Mouse (Mus musculus) CH12.LX (cell line): ENCODE data around the gene Asic2. TPM values are rescaled to one million over a fixed set of nuclear protein-coding genes. Genes with fewer than 3 reads are reported as not detected.

ENCODE experiments used
- DNase-seq: peaks from one replicate; pipeline ENCODE4 v3.0.0-alpha.2; 2013; ENCODE audit errors: extremely low read depth
- H3K27ac ChIP-seq: 2 replicates; pipeline ENCODE4 v1.5.1; 2012; ENCODE audit warnings: low read depth, mild to moderate bottlenecking, control low read depth, moderate library complexity; ENCODE audit not compliant: insufficient read depth
- H3K27me3 ChIP-seq: replicated peaks from 2 replicates; pipeline ENCODE3; 2012; ENCODE audit warnings: inconsistent platforms
- H3K36me3 ChIP-seq, 2 experiments: replicated peaks in 1 of 2; 2 replicates each; pipeline versions ENCODE3 to v1.6.1; 2012; ENCODE audit warnings: inconsistent platforms in 1 of 2, low read length in 1 of 2, mild to moderate bottlenecking in 1 of 2, mixed read lengths in 1 of 2, moderate library complexity in 1 of 2; ENCODE audit not compliant: control insufficient read depth in 1 of 2, insufficient read depth in 1 of 2
- H3K4me1 ChIP-seq, 2 experiments: 2 replicates each; pipeline ENCODE4 v1.6.1; 2012; ENCODE audit warnings: inconsistent platforms in 1 of 2, moderate library complexity in 1 of 2; ENCODE audit not compliant: insufficient read depth in 2 of 2, control insufficient read depth in 1 of 2
- H3K4me2 ChIP-seq: 2 replicates; pipeline ENCODE4 v1.6.1; 2012; ENCODE audit warnings: low read depth, mild to moderate bottlenecking, control low read depth; ENCODE audit not compliant: poor library complexity, insufficient read depth, severe bottlenecking
- H3K4me3 ChIP-seq, 3 experiments: fragments of 150-350 bp in 1 of 3; sonication (generic) in 1 of 3; replicated peaks in 1 of 3; 2 replicates each; pipeline versions ENCODE3 to v1.5.1; 2011 to 2012; ENCODE audit warnings: low read depth in 2 of 3, low read length in 2 of 3, mild to moderate bottlenecking in 2 of 3, moderate library complexity in 2 of 3, control low read depth in 1 of 3, improper control_type of control experiment in 1 of 3, inconsistent platforms in 1 of 3, mixed read lengths in 1 of 3; ENCODE audit not compliant: poor library complexity in 1 of 3
- H3K79me2 ChIP-seq: replicated peaks from 2 replicates; pipeline ENCODE4 v1.6.1; 2012; ENCODE audit warnings: mild to moderate bottlenecking, moderate library complexity; ENCODE audit not compliant: control insufficient read depth, poor library complexity, insufficient read depth, severe bottlenecking; ENCODE audit errors: extremely low read depth
- H3K9ac ChIP-seq: 2 replicates; pipeline ENCODE4 v1.6.1; 2012; ENCODE audit warnings: low read depth, mild to moderate bottlenecking, control low read depth, moderate library complexity; ENCODE audit not compliant: insufficient read depth
- H3K9me3 ChIP-seq: replicated peaks from 2 replicates; pipeline ENCODE3; 2012; ENCODE audit warnings: low read length, inconsistent platforms, mixed read lengths
- BHLHE40 ChIP-seq: IDR thresholded peaks from 2 replicates; pipeline ENCODE4 v1.6.1; 2011; ENCODE audit warnings: mild to moderate bottlenecking, low read depth, low read length, improper control_type of control experiment
- CHD1 ChIP-seq: IDR thresholded peaks from 2 replicates; pipeline ENCODE4 v1.6.1; 2012; ENCODE audit warnings: low read depth, low read length, improper control_type of control experiment, inconsistent platforms
- CHD2 ChIP-seq: IDR thresholded peaks from 2 replicates; pipeline ENCODE4 v1.6.1; 2011; ENCODE audit warnings: low read length, improper control_type of control experiment
- CTCF ChIP-seq, 2 experiments: IDR thresholded peaks in 1 of 2; conservative IDR thresholded peaks in 1 of 2; 2 replicates each; pipeline ENCODE4 v1.5.1; 2011 to 2012; ENCODE audit warnings: low read depth in 2 of 2, low read length in 2 of 2, improper control_type of control experiment in 1 of 2, inconsistent platforms in 1 of 2, mild to moderate bottlenecking in 1 of 2, moderate library complexity in 1 of 2
- ELF1 ChIP-seq: IDR thresholded peaks from 2 replicates; pipeline ENCODE4 v1.6.1; 2014; ENCODE audit warnings: low read depth, mild to moderate bottlenecking, inconsistent platforms, low read length, improper control_type of control experiment
- ETS1 ChIP-seq: conservative IDR thresholded peaks from 2 replicates; pipeline ENCODE4 v1.6.1; 2012; ENCODE audit warnings: low read depth, mild to moderate bottlenecking, inconsistent platforms, low read length, improper control_type of control experiment, moderate library complexity
- HCFC1 ChIP-seq: IDR thresholded peaks from 2 replicates; pipeline ENCODE4 v1.6.1; 2012; ENCODE audit warnings: low read depth, mild to moderate bottlenecking, inconsistent platforms, low read length, improper control_type of control experiment
- IRF4 ChIP-seq: IDR thresholded peaks from 2 replicates; pipeline ENCODE4 v1.6.1; 2014; ENCODE audit warnings: low read depth, mild to moderate bottlenecking, inconsistent platforms, low read length, improper control_type of control experiment
- JUN ChIP-seq: IDR thresholded peaks from 2 replicates; pipeline ENCODE4 v1.6.1; 2011; ENCODE audit warnings: low read depth, mild to moderate bottlenecking, low read length, improper control_type of control experiment, moderate library complexity; ENCODE audit not compliant: insufficient read depth
- JUND ChIP-seq: conservative IDR thresholded peaks from 2 replicates; pipeline ENCODE4 v1.6.1; 2011; ENCODE audit warnings: low read depth, low read length, improper control_type of control experiment
- MEF2A ChIP-seq: IDR thresholded peaks from 2 replicates; pipeline ENCODE4 v1.6.1; 2014; ENCODE audit warnings: low read depth, mild to moderate bottlenecking, inconsistent platforms, low read length, improper control_type of control experiment, borderline replicate concordance
- NRF1 ChIP-seq: IDR thresholded peaks from 2 replicates; pipeline ENCODE4 v1.6.1; 2014; ENCODE audit warnings: low read depth, mild to moderate bottlenecking, inconsistent platforms, low read length, improper control_type of control experiment, moderate library complexity
- RCOR1 ChIP-seq: conservative IDR thresholded peaks from 2 replicates; pipeline ENCODE4 v1.6.1; 2012; ENCODE audit warnings: low read depth, mild to moderate bottlenecking, inconsistent platforms, low read length, improper control_type of control experiment
- UBTF ChIP-seq: IDR thresholded peaks from 2 replicates; pipeline ENCODE4 v1.6.1; 2012; ENCODE audit warnings: low read depth, mild to moderate bottlenecking, inconsistent platforms, low read length, improper control_type of control experiment, moderate library complexity
- USF1 ChIP-seq: IDR thresholded peaks from 2 replicates; pipeline ENCODE4 v1.6.1; 2014; ENCODE audit warnings: low read depth, mild to moderate bottlenecking, inconsistent platforms, low read length, improper control_type of control experiment
- USF2 ChIP-seq: conservative IDR thresholded peaks from 2 replicates; pipeline ENCODE4 v1.6.1; 2011; ENCODE audit warnings: low read depth, low read length, improper control_type of control experiment
- ZNF384 ChIP-seq: IDR thresholded peaks from 2 replicates; pipeline ENCODE4 v1.6.1; 2012; ENCODE audit warnings: low read depth, low read length, improper control_type of control experiment, inconsistent platforms
- dilution Hi-C: fragments of 300-500 bp; cut with MboI; formaldehyde crosslinking; loops from 2 replicates; pipeline ENCODE4 v1.14.3; 2020; ENCODE audit warnings: low sequenced_read_pairs; ENCODE audit not compliant: extremely low pct_unique_long_range_greater_than_20kb, extremely low pct_ligation_motif_present
- in situ Hi-C: fragments of 300-500 bp; cut with MboI; formaldehyde crosslinking; loops from 3 replicates; pipeline ENCODE4 v1.14.3; 2019; ENCODE audit warnings: low sequenced_read_pairs, low pct_ligation_motif_present, low pct_unique_long_range_greater_than_20kb, mixed read lengths
- polyA plus RNA-seq: library from polyadenylated mRNA; unstranded; fragments of >175 nt; gene quantifications from 2 replicates; pipeline ENCODE4 v1.2.1, GENCODE M21; 2012; ENCODE audit warnings: low read depth; ENCODE audit not compliant: insufficient read length
- total RNA-seq, 2 experiments: library from RNA; depleted of rRNA; stranded (reverse); fragments of 300-350 nt in 1 of 2; fragments of >200 nt in 1 of 2; gene quantifications; 2 replicates each; pipeline ENCODE4 v1.2.3; 2012 to 2014

Gene Asic2
- total and polyA plus RNA-seq, 3 experiments = not detected

DNA sequence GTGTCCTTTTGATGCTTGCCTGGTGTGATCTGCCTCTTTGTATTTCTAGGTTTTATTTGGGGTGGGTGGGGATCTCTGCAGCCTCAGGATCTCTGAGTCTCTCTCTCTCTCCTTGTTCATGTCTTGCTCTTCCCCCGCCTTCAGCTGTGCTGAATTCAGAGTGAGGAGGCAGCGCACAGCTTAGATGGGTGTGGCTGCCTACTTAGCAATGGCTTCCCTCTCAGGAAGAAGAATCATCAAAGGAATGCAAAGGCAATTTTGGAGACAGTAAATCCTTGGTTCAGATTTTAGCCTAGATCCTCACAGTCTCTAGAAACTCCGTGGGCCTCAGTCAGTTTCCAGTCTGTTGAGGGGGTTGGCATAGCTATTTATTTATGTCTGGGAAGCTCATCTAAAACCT, 297.8 kb downstream of the Asic2 start:
- Histone ChIP-seq H3K27ac (no peak overlapping the region), H3K4me2 (no peak overlapping the region), H3K36me3 (no peaks in the 10 kb centered on the region), H3K4me1 (no peaks in the 10 kb centered on the region), H3K9ac (no peak overlapping the region), H3K9me3 (no peaks in the 10 kb centered on the region), H3K79me2 (no peaks in the 10 kb centered on the region), H3K4me3 (no peak overlapping the region), H3K27me3 (peaks cover 91% of the 10 kb centered on the region)
- dilution Hi-C loops (no loop called here), in situ Hi-C loops (no loop called here)
- no peak for DNase-seq
- TF ChIP-seq BHLHE40 (no peak), CHD1 (no peak), NRF1 (no peak), RCOR1 (no peak), USF1 (no peak), IRF4 (no peak), ELF1 (no peak), USF2 (no peak), UBTF (no peak), MEF2A (no peak), CHD2 (no peak), CTCF (conservative IDR thresholded peaks at IDR 0.05 in 1 of 2, IDR thresholded peaks at IDR 0.05 in 1 of 2; ENCODE audit: low read depth in 2 of 2, low read length in 2 of 2) (no peak)

DNA sequence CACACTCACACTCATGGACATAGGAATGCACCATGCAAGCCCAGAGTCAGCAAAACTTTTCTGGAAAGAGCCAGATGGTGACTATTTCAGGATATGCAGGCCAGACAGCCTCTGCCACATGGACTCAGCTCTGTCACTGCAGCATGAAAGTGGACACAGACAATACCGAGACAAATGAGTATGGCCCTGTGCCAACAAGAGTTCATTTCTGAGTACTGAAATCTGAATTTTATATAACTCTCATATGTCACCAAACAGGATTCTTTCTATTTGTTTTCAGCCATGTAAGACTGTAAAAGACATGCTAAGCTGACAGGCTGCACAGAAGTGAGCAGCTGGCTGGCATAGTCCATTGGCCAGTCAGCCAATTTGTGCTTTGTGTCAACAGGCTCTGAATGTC, 309.4 kb downstream of the Asic2 start:
- no peaks in the 10 kb centered on the region for H3K36me3 ChIP-seq
- in situ Hi-C loops (no loop called here), dilution Hi-C loops (no loop called here)
- no peak for TF ChIP-seq ETS1
- no peak for TF ChIP-seq JUND
- TF ChIP-seq ZNF384 = no peak
- TF ChIP-seq JUN = no peak
- TF ChIP-seq MEF2A = no peak
- TF ChIP-seq HCFC1 = no peak
- DNase-seq = no peak
- no peaks in the 10 kb centered on the region for H3K4me1 ChIP-seq
- H3K9ac ChIP-seq = no peak overlapping the region
- H3K27me3 ChIP-seq = peaks cover 98% of the 10 kb centered on the region
- H3K9me3 ChIP-seq = no peaks in the 10 kb centered on the region
- H3K4me2 ChIP-seq = no peak overlapping the region
- H3K79me2 ChIP-seq = no peaks in the 10 kb centered on the region
- no peak overlapping the region for H3K4me3 ChIP-seq
- H3K27ac ChIP-seq = no peak overlapping the region
